Mouse (Mus musculus): Measurements from ENCODE around the gene Gm21518.
"Not testable (repeated sequence)": the region's sequence is repeated elsewhere in the genome, so short reads cannot be mapped to it uniquely, and the experiment has no call there.

Gm21518 gene

DNA sequence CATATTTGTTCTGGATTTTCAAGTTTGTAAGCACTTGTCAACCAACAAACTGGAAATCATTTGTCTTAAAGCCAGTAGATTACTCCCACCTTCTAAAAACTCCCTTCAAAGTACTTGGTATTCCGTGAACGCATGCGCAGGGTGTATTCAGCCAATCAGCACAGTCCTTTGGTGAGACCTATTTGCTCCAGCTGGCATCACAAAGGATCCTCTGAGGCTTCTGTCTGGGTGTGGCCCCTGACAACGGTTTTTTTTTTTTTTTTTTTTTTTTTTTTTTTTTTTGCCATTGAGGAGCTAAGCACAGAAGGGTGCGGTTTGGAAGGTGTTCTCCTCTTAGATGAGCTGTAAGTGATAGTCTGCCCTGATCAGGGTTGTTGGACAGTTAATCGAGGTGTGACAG is at the start of gene Gm21518:
TSS of gene Gm21518 (plus strand) at position 301 of the 400 bp plus-strand sequence.
- DNase-seq (ENCODE audit: low spot score in 2 of 2) = not testable (repeated sequence)

Data from frontal cortex, postnatal 14 days (tissue).